Mouse (Mus musculus) inflammation-experienced regulatory T-cells, adult 6 months (primary cell): ENCODE results near the gene Atp6v0e. TPM values are rescaled to one million over a fixed set of nuclear protein-coding genes. Genes with fewer than 3 reads are reported as not detected.
A peak's percentile ranks its signal among the peaks of the same experiment; 100 is the strongest.

ENCODE experiments used
- ATAC-seq: one replicate; pipeline ENCODE4 v1.8.0; 2017
- polyA plus RNA-seq, 3 experiments: library from polyadenylated mRNA; unstranded; fragments of 100-300 nt; shearing (Covaris generic); gene quantifications; one replicate each; pipeline ENCODE4 v1.2.1; 2017

The Atp6v0e gene
- polyA plus RNA-seq, 3 experiments from 2014 or later = 402 to 432 (median 418) TPM

DNA sequence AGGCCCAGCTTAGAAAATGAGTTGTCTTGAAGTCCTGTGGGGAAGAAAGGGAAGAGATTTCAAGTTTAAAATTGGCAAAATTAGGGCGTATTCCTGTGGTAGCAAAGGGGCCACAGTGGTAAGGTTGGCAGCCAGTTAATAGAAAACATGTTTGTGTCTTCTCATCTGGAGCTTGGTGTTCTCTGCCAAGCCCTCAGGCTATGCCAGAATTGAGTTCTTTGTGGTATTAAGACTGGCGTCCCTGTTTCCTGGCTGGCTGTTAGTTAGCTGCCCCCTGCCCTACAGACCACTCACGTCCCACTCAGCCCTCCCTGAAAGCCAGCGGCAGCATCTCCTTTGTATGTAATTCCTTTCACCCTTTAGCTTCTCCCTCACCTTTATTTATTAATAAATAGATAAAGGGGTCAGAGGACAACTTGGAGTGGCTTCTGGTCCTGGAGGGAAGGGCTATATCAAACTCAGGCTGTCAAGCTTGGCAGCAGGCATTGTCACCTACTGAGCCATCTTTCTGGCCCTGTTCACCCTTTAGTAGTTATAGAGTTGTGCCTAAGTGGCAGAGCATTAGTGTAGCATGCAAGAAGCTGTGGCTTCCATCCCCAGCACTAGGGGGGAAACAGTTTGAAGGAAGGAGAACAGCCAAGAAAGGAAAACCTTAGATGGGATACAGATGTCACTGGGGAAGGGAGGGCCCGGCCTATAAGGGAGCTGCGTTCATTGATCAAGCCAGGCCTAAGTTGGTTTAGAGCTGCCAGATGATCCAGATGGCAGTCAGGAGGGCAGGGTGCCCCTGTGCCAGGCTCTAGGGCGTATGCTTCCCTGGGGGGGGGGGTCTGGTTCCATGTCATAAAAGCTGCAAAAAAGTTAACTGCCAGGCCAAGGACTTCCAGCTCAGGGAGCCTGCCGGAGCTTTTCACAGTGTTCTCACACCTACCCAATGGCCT is 26.0 kb downstream of the Atp6v0e start:
- no peak for ATAC-seq

- no peak for ATAC-seq
Measured at GRCm38 (mm10) chr17:26689810-26690209, 26.8 kb downstream of the Atp6v0e start.

GRCm38 (mm10) chr17:26690236-26690635 is 27.2 kb downstream of the Atp6v0e start:
- ATAC-seq = no peak

DNA sequence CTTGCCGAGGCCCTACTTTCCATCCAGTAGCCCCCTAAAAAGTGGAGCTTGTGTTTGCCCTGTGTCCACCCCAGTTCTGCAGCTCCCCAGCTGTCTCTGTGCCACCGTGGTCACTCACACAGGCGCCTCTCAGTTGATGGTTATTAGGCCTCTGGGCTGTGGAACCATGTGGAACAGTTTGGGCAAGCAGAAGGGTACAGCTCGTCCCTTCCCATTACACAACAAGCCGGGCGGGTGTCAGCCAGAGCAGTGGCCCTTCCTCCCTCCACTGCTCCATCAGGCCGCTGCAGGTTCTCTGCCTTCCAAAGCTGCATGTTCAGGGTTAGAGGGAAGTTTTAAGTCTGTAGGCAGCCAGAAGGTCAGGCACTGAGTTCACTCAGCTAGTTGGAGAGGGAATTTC is 28.1 kb downstream of the Atp6v0e start:
- ATAC-seq = no peak

DNA sequence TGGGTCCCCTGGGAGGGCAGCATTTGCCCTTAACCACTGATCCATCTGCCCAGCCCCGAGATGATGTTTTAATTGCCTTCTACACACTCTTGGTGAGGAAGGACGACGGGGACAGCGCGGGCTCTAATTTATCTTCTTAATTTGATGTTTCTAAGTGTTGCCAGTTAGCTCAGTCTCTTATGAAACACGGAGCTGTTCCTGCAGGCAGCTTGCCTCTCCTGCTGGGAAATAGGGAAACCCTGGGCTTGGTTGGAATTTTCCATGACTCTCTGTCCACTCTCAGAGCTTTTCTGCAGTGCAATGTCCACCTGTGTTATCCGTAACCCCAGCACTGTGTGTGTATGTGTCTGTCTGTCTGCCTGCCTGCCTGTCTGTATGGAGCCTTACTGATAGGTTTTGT is 30.4 kb downstream of the Atp6v0e start:
- ATAC-seq = no peak

DNA sequence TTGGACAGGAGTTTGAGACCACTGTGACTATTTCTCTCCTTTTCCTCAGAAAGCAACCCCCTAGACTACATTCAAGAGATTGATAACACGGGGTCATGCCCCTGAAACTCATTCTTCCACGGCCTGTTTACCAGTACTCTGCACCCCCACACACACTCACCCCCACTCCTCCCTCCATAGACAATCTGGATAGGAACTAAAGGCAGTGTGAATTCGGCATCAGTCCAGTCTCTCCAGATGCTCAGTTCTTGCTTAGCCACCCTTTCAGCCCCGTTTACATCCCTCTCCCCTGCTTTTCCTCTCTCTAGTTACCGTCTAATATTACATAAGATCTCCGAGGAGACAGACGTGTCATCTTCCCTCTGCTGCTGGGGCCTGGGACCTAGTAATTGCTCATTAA is 31.1 kb downstream of the Atp6v0e start:
- no peak for ATAC-seq

GRCm38 (mm10) chr17:26695193-26695592 is 32.2 kb downstream of the Atp6v0e start:
- ATAC-seq = no peak

- ATAC-seq = no peak
Measured at GRCm38 (mm10) chr17:26698846-26699245, 35.8 kb downstream of the Atp6v0e start.

GRCm38 (mm10) chr17:26699819-26700616 is 37.0 kb downstream of the Atp6v0e start:
- no peak for ATAC-seq

DNA sequence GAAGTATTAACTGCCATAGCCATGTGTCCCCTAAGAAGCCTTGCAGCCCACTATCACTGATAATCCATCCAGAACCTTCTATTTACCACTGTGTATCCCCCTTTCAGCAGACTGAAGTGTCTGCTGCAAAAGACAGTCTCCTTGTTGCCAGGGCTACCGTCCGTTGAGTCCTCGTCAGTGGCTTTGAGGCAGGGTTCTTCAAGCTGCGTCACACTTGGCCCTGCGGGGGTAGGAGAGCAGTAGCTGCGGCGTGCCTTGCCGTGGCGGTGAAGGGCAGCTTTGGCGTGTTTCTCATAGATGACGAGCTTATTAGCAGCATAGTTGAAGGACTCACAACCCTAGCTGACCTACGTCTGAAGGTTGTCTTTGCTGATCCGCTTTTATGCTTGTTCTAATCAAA is 38.5 kb downstream of the Atp6v0e start:
- no peak for ATAC-seq

DNA sequence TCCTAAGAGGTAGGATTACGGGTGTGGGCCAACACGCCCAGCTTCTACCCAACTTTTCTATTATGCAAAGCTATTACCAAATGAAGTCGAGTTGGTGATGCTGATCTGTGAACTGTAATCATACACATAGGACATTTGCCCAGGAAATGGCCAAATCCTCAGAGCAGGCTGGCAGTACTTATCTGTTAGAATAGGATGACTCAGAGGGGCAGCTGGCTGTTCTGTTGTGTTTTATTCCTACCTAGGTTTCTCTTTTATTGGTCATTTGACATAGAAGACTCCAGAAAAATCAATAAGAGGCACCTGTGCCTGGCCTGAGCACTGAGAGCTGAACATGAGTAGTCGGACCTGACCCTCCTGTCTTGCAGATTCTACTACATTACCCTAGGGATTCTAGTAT is 39.6 kb downstream of the Atp6v0e start:
- no peak for ATAC-seq

DNA sequence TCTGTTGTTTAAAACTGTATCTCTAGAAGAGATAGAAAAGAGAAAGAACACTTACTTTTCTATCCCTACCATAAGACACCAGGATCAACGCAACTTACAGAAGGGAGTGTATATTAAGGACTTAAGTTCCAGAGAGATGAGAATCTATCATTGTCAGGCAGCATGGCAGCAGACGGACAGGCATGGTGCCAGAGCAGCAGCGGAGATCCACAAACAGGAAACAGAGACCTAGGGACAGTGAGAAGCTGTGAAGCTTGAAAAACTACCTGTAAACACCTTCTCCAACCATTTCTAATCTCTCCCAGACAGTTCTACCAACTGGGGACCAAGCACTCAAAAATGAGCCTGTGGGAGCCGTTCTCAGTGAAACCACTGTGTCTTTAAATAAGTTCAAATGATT is 40.6 kb downstream of the Atp6v0e start:
- no peak for ATAC-seq

DNA sequence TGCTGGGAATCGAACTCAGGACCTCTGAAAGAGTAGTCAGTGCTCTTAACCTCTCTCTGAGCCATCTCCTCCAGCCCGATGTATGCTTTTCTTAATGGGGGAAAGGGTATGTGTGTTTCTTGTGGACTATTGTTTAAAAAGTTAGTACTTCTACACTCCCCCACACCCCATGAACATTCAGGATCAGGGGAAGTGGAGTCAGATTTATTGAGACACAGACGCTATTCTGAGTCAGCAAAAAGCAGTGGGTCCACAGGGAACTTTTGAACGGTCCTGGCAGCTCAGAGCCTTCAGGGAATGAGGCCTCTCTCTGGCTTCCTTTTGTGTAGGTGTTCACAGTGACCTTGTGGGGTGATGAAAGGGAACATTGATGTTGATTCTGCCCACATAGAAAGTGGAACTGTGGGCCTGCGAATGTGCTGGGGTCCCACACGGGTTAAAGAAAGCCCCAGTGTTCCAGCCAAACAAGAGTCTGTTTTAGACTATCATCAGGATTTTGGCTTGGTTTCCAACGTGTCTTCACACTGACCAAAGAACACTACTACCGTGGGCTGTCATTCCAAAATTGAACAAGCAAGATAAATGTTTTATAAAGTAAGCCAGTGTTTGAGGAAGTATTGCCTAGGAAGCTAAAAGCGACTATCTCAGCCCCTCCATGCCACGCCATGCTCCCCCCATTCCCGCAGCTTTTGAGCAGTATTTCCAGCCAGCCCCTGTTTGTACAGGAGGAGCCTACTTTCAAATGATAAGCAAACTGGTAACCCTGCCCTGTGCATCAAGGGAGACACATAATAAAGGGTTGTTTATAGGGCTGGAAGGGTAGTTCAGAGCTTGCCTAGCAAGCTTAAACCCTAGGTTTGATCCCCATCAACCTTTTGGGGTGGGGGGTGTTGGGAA is 42.7 kb downstream of the Atp6v0e start:
- ATAC-seq = no peak

DNA sequence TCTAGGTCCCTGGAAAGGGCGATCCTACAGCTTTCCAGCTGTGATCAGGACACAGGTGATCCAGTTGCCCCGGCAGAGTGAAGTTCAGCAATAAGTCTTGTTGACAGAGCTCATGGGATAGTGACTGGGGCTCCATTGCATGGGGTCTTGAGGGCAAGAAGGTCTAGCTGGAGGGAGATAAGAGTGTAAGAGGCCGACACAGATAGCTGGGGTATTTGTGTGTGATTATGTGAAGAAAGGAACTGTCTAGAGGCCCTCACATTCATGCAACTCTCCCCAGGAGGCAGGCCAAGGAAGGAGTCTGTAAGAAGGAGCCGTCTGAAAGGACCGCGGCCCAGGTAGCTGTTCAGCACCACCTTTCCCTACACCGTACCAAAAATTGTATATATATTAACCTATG is 44.0 kb downstream of the Atp6v0e start:
- ATAC-seq = no peak

DNA sequence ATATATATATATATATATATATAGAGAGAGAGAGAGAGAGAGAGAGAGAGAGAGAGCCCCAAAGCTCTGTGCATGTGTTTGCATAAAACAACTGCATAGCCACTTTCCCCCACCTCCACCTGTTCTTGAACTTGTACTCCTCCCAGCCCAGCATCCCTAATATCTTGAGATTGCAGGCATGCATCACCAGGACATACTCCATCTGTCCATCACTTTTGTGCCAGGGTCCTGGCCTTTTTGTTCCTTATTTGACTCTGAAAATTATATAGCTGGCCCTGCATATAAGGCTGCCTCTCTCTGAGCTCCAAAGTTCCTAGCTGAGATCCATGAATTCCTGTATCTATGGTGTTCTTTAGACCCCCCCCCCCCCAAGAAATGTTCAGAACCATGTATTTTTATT is 45.5 kb downstream of the Atp6v0e start:
- ATAC-seq = no peak

GRCm38 (mm10) chr17:26708993-26709590 is 46.1 kb downstream of the Atp6v0e start:
- ATAC-seq = no peak

DNA sequence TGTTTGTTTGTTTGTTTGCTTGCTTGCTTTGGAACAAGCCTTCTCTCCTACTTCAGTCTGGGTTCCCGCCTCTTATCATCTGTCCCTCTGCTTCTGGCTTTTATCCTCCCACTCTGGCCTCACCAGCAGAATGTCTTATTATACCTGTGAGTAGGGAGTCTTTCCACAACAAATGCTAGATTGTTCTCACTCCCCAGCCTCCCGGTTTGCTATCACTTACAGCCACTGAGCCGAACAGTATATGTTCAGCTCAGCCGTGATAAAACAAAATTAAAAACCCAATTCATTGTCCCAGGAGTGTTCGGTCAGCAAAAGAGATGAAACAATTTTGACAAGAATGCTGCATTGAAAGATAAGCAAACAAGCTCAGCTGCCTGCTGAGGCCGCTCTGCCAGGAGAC is 47.0 kb downstream of the Atp6v0e start:
- no peak for ATAC-seq

GRCm38 (mm10) chr17:26715271-26715758 is 52.3 kb downstream of the Atp6v0e start, which contains the start of gene Crebrf:
Gene Crebrf (plus strand): TSS chr17:26715650.
- peak; percentile 83 for ATAC-seq

DNA sequence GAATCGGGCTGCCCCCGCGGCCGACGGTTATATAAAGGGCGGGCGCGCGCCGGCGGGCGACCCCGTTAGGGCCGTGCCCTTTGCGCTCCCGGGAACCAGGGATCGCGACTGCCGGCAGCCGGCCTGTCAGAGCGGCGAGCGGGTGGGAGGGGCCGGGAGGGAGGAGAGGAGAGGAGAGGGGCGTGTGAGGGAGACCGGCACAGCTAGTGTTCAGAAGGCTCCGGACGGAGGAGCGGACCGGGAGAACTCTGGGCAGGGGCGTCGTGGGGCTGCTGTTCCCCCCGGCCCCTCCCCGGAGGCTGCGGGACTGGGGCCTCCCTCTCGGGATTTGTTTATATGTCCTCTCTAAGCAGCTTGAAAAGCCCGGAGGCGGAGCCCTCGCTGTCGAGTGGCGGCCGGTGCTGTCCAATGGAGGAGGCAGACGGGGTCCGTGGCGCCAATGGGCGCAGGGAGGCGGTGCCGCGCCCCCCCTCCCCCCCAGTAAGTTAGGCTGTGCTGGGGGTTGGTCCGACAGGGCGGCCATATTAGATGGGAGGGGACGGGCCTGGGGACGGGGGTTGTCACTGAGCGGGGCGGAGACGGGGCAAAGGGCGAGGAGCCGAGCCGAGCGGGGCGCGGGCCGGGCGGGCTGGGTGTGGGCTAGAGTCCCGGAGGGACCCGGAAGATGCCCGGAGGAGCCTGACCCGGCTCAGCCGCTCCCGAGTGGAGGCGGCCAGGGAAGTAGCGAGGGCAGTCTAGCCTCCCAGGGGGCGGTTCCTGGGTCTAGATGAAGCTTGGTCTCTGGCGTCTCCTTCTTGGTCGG is 53.1 kb downstream of the Atp6v0e start:
- peak; percentile 82 for ATAC-seq

DNA sequence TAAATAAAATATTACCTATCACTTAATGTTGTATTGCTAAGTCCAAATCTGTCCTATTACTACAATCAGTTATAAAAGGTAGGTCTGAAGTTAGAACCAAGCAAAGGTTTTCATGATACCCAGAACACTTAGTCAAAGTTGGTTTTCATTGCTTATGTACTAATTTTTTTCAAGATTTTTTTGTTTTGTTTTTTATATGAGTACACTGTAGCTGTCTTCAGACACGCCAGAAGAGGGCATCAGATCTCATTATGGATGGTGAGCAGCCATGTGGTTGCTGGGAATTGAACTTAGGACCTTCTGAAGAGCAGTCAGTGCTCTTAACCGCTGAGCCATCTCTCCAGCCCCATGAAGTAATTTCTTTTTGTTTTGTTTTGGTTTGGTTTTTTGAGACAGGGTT is 54.8 kb downstream of the Atp6v0e start:
- ATAC-seq = no peak

- ATAC-seq = no peak
Measured at GRCm38 (mm10) chr17:26719405-26719804, 56.4 kb downstream of the Atp6v0e start.
